In genomic region chr17:25709994-25710393, GRCm38 (mm10) we compare ENCODE assay signal across 27 mouse cellular contexts. TPM values are rescaled to one million over a fixed set of nuclear protein-coding genes. Genes with fewer than 3 reads are reported as not detected.
DNase-seq lines count a peak whose midpoint lies in the region; ATAC-seq and TF ChIP-seq lines count a peak whose summit lies in the region.
"Had no signal": no experiment of that assay in that cellular context is flagged by ENCODE, and none has a peak within 500 bp of the region (broad histone marks: within the 10 kb centered on the region; RNA-seq: fewer than 3 reads in every experiment).

No protein-coding gene starts in this region.

- H3K9ac ChIP-seq in forebrain, embryonic 11.5 days (ENCODE audit: low read length) = no peak overlapping the region
- no peak overlapping the region for H3K9ac ChIP-seq in forebrain, postnatal 0 days
- H3K9ac ChIP-seq in liver, embryonic 12.5 days = no peak overlapping the region
- H3K9ac ChIP-seq: embryonic facial prominence, embryonic 12.5 days; forebrain, embryonic 12.5 days had no signal

- no peak overlapping the region for H3K4me3 ChIP-seq in forebrain, embryonic 11.5 days (ENCODE audit: low read depth, low read length)
- no peak overlapping the region for H3K4me3 ChIP-seq in forebrain, postnatal 0 days (ENCODE audit: low read depth, low read length)
- no peak overlapping the region for H3K4me3 ChIP-seq in liver, embryonic 12.5 days
- no peak overlapping the region for H3K4me3 ChIP-seq in layer of hippocampus, adult 2 months
- H3K4me3 ChIP-seq: embryonic facial prominence, embryonic 10.5 days; embryonic facial prominence, embryonic 12.5 days; erythroblast, embryonic 14.5 days; forebrain, embryonic 12.5 days had no signal

- no peak for TF ChIP-seq CTCF in forebrain, postnatal 0 days (IDR thresholded peaks at IDR 0.05; ENCODE audit: low read depth)
- no peak for TF ChIP-seq CTCF in layer of hippocampus, adult 2 months (conservative IDR thresholded peaks at IDR 0.05)

- no peaks in the 10 kb centered on the region for H3K4me1 ChIP-seq in forebrain, embryonic 11.5 days (replicated peaks; ENCODE audit: control insufficient read depth, insufficient read depth, low read length)
- no peaks in the 10 kb centered on the region for H3K4me1 ChIP-seq in forebrain, postnatal 0 days (ENCODE audit: insufficient read depth)
- no peaks in the 10 kb centered on the region for H3K4me1 ChIP-seq in liver, embryonic 12.5 days
- H3K4me1 ChIP-seq: embryonic facial prominence, embryonic 10.5 days; embryonic facial prominence, embryonic 12.5 days; forebrain, embryonic 12.5 days had no signal

- H3K27ac ChIP-seq in forebrain, embryonic 11.5 days (ENCODE audit: low read depth, low read length) = no peak overlapping the region
- no peak overlapping the region for H3K27ac ChIP-seq in forebrain, postnatal 0 days (ENCODE audit: low read depth, low read length)
- H3K27ac ChIP-seq in liver, embryonic 12.5 days = no peak overlapping the region
- no peak overlapping the region for H3K27ac ChIP-seq in layer of hippocampus, adult 2 months
- H3K27ac ChIP-seq: embryonic facial prominence, embryonic 10.5 days; embryonic facial prominence, embryonic 12.5 days; forebrain, embryonic 12.5 days had no signal

- no peak overlapping the region for H3K4me2 ChIP-seq in forebrain, embryonic 11.5 days (ENCODE audit: low read depth, low read length, severe bottlenecking)
- no peak overlapping the region for H3K4me2 ChIP-seq in forebrain, postnatal 0 days (ENCODE audit: low read depth)
- H3K4me2 ChIP-seq in liver, embryonic 12.5 days = no peak overlapping the region
- H3K4me2 ChIP-seq: embryonic facial prominence, embryonic 12.5 days; forebrain, embryonic 12.5 days had no signal

- H3K27me3 ChIP-seq in forebrain, embryonic 11.5 days (ENCODE audit: control insufficient read depth, insufficient read depth, low read length) = no peaks in the 10 kb centered on the region
- no peaks in the 10 kb centered on the region for H3K27me3 ChIP-seq in forebrain, postnatal 0 days (ENCODE audit: insufficient read depth, low read length)
- H3K27me3 ChIP-seq in liver, embryonic 12.5 days (replicated peaks) = peaks cover 16% of the 10 kb centered on the region
- H3K27me3 ChIP-seq: embryonic facial prominence, embryonic 12.5 days had no signal

- no peaks in the 10 kb centered on the region for H3K36me3 ChIP-seq in forebrain, embryonic 11.5 days (ENCODE audit: control insufficient read depth, insufficient read depth, low read length)
- H3K36me3 ChIP-seq in forebrain, postnatal 0 days (ENCODE audit: insufficient read depth) = no peaks in the 10 kb centered on the region
- no peaks in the 10 kb centered on the region for H3K36me3 ChIP-seq in liver, embryonic 12.5 days
- H3K36me3 ChIP-seq: embryonic facial prominence, embryonic 10.5 days; embryonic facial prominence, embryonic 12.5 days; forebrain, embryonic 12.5 days; G1E had no signal

- no peak for ATAC-seq in forebrain, embryonic 11.5 days (replicated peaks; ENCODE audit: low FRiP score)
- ATAC-seq in forebrain, postnatal 0 days = no peak
- peak; percentile 37; the same call in 1 of the 2 replicates for ATAC-seq in liver, embryonic 12.5 days
- ATAC-seq in erythroblast, adult 5-6 weeks (replicated peaks; ENCODE audit: low FRiP score, poor library complexity, severe bottlenecking) = 0 out of 2 replicates have a peak, but pooled peaks have one; percentile 44
- ATAC-seq: activated CD4-positive, CD25-positive, alpha-beta regulatory T cell, adult 4 months; CD4-positive, CD25-positive, alpha-beta regulatory T cell, adult 4 months; forebrain, embryonic 14.5 days; forebrain, embryonic 16.5 days; Patski had no signal

- DNase-seq in forebrain, embryonic 11.5 days (ENCODE audit: low spot score) = peak; percentile 36
- DNase-seq in forebrain, postnatal 0 days = no peak
- no peak for DNase-seq in liver
- no peak for DNase-seq in layer of hippocampus, adult 2 months (ENCODE audit: low spot score in 2 of 2)
- DNase-seq: adrenal gland, adult 8-10 months; adrenal gland, postnatal 14 days; adrenal gland, postnatal 36 days; B cell, adult 2 months; cerebellum, adult 11-12 months; cerebellum, adult 2 months; cerebellum, adult 9-10 months; cerebellum, postnatal 10 days; cerebellum, postnatal 25 days had no signal

- WGBS in forebrain, embryonic 11.5 days = 90% methylated on average over 2 of the region's 2 CpGs
- WGBS in forebrain, postnatal 0 days = 91% methylated on average over 2 of the region's 2 CpGs
- 67% methylated on average over 2 of the region's 2 CpGs for WGBS in liver, embryonic 12.5 days (ENCODE audit: insufficient replicate concordance)

- no peaks in the 10 kb centered on the region for H3K9me3 ChIP-seq in forebrain, embryonic 11.5 days (ENCODE audit: control insufficient read depth, low read length)
- no peaks in the 10 kb centered on the region for H3K9me3 ChIP-seq in forebrain, postnatal 0 days (ENCODE audit: low read length)
- no peaks in the 10 kb centered on the region; the same call in 1 of the 2 replicates for H3K9me3 ChIP-seq in liver, embryonic 12.5 days (replicated peaks)
- H3K9me3 ChIP-seq: forebrain, embryonic 12.5 days; G1E had no signal

RNA-seq across cellular contexts. Expression of gene Gng13, which starts 7.0 kb away (rescaled TPM):
- polyA plus RNA-seq in forebrain, embryonic 11.5 days (2014; fragmentation: Nextera tagmentation; extraction: Ambion mirVana) = 0.92 and 1.8 TPM in 2 replicates
- total RNA-seq in forebrain, postnatal 0 days (2014; rRNA removed) = 8.2 and 23.2 TPM in 2 replicates
- 17.0 and 24.5 TPM in 2 replicates for polyA plus RNA-seq in forebrain, postnatal 0 days (2015; fragmentation: Nextera tagmentation; extraction: Ambion mirVana)
- 1.2 and 1.4 TPM in 2 replicates for polyA plus RNA-seq in liver, embryonic 12.5 days (2016; fragmentation: Nextera tagmentation; extraction: Ambion mirVana)
- total RNA-seq in erythroblast, adult 5-6 weeks (2015; ENCODE audit: low replicate concordance) = not detected in 2 replicates
- 0.70 TPM in 1 of 2 replicates, not detected in the other for total RNA-seq in erythroblast, adult 5-6 weeks (2017; ENCODE audit: low replicate concordance)
- total RNA-seq in layer of hippocampus, adult 2 months (2021) = 100 to 1,000 TPM; 106 to 122 TPM
- total RNA-seq: adrenal gland, postnatal 14 days had no signal
- polyA plus RNA-seq: activated CD4-positive, CD25-positive, alpha-beta regulatory T cell, adult 4 months; CD4-positive, CD25-positive, alpha-beta regulatory T cell, adult 4 months; erythroblast, embryonic 14.5 days; G1E; Patski had no signal

RNA-seq across cellular contexts. Expression of gene Chtf18, which starts 17.2 kb away (rescaled TPM):
- 34.6 and 36.0 TPM in 2 replicates for polyA plus RNA-seq in forebrain, embryonic 11.5 days (2014; fragmentation: Nextera tagmentation; extraction: Ambion mirVana)
- total RNA-seq in forebrain, postnatal 0 days (2014; rRNA removed) = 2.2 and 3.7 TPM in 2 replicates
- polyA plus RNA-seq in forebrain, postnatal 0 days (2015; fragmentation: Nextera tagmentation; extraction: Ambion mirVana) = 2.3 and 3.3 TPM in 2 replicates
- polyA plus RNA-seq in liver, embryonic 12.5 days (2016; fragmentation: Nextera tagmentation; extraction: Ambion mirVana) = 33.3 and 37.6 TPM in 2 replicates
- 7.7 and 8.6 TPM in 2 replicates for total RNA-seq in erythroblast, adult 5-6 weeks (2015; ENCODE audit: low replicate concordance)
- total RNA-seq in erythroblast, adult 5-6 weeks (2017; ENCODE audit: low replicate concordance) = 7.6 and 11.8 TPM in 2 replicates
- total RNA-seq in layer of hippocampus, adult 2 months (2021) = 1 to 10 TPM; 1.2 to 1.8 TPM

RNA-seq across cellular contexts. Expression of gene Rpusd1, which starts 17.5 kb away (rescaled TPM):
- polyA plus RNA-seq in forebrain, embryonic 11.5 days (2014; fragmentation: Nextera tagmentation; extraction: Ambion mirVana) = 20.4 and 22.6 TPM in 2 replicates
- 6.5 and 8.0 TPM in 2 replicates for total RNA-seq in forebrain, postnatal 0 days (2014; rRNA removed)
- polyA plus RNA-seq in forebrain, postnatal 0 days (2015; fragmentation: Nextera tagmentation; extraction: Ambion mirVana) = 30.0 and 30.7 TPM in 2 replicates
- 8.8 and 10.3 TPM in 2 replicates for polyA plus RNA-seq in liver, embryonic 12.5 days (2016; fragmentation: Nextera tagmentation; extraction: Ambion mirVana)
- 4.2 and 6.5 TPM in 2 replicates for total RNA-seq in erythroblast, adult 5-6 weeks (2015; ENCODE audit: low replicate concordance)
- 1.4 TPM in 2 replicates for total RNA-seq in erythroblast, adult 5-6 weeks (2017; ENCODE audit: low replicate concordance)
- total RNA-seq in layer of hippocampus, adult 2 months (2021) = 10 to 100 TPM; 54.5 to 56.9 TPM

RNA-seq across cellular contexts. Expression of gene Mslnl, which starts 25.8 kb away (rescaled TPM):
- polyA plus RNA-seq in forebrain, embryonic 11.5 days (2014; fragmentation: Nextera tagmentation; extraction: Ambion mirVana) = not detected in 2 replicates
- total RNA-seq in forebrain, postnatal 0 days (2014; rRNA removed) = 0.10 TPM in 1 of 2 replicates, not detected in the other
- not detected in 2 replicates for polyA plus RNA-seq in forebrain, postnatal 0 days (2015; fragmentation: Nextera tagmentation; extraction: Ambion mirVana)
- not detected in 2 replicates for polyA plus RNA-seq in liver, embryonic 12.5 days (2016; fragmentation: Nextera tagmentation; extraction: Ambion mirVana)
- total RNA-seq in erythroblast, adult 5-6 weeks (2015; ENCODE audit: low replicate concordance) = not detected in 2 replicates
- not detected in 2 replicates for total RNA-seq in erythroblast, adult 5-6 weeks (2017; ENCODE audit: low replicate concordance)
- total RNA-seq in layer of hippocampus, adult 2 months (2021) = not detected
- total RNA-seq: adrenal gland, adult 18-20 months; adrenal gland, postnatal 14 days; adrenal gland, postnatal 36 days; CH12.LX; G1E had no signal
- polyA plus RNA-seq: CD4-positive, CD25-positive, alpha-beta regulatory T cell, adult 4 months; erythroblast, embryonic 14.5 days; forebrain, embryonic 14.5 days; forebrain, embryonic 16.5 days; G1E; Patski had no signal

RNA-seq across cellular contexts. Expression of gene Msln, which starts 44.2 kb away (rescaled TPM):
- polyA plus RNA-seq in forebrain, embryonic 11.5 days (2014; fragmentation: Nextera tagmentation; extraction: Ambion mirVana) = not detected in 2 replicates
- total RNA-seq in forebrain, postnatal 0 days (2014; rRNA removed) = 2.1 and 4.0 TPM in 2 replicates
- polyA plus RNA-seq in forebrain, postnatal 0 days (2015; fragmentation: Nextera tagmentation; extraction: Ambion mirVana) = 0.97 and 1.3 TPM in 2 replicates
- polyA plus RNA-seq in liver, embryonic 12.5 days (2016; fragmentation: Nextera tagmentation; extraction: Ambion mirVana) = 0.26 and 0.30 TPM in 2 replicates
- total RNA-seq in erythroblast, adult 5-6 weeks (2015; ENCODE audit: low replicate concordance) = not detected in 2 replicates
- not detected in 2 replicates for total RNA-seq in erythroblast, adult 5-6 weeks (2017; ENCODE audit: low replicate concordance)
- total RNA-seq in layer of hippocampus, adult 2 months (2021) = under 1 TPM; 0.51 to 0.69 TPM
- total RNA-seq: CH12.LX had no signal
- polyA plus RNA-seq: activated CD4-positive, CD25-positive, alpha-beta regulatory T cell, adult 4 months; CD4-positive, CD25-positive, alpha-beta regulatory T cell, adult 4 months; erythroblast, embryonic 14.5 days; G1E had no signal

Comparison
In these comparisons a context has a peak if more than half of its experiments do, and no peak if none do; other contexts are left out.
1. ATAC-seq: peak in liver, embryonic 12.5 days (single experiment) and erythroblast, adult 5-6 weeks (single experiment); none in forebrain, embryonic 11.5 days (single experiment) and forebrain, postnatal 0 days (single experiment).